Mouse (Mus musculus): ENCODE results near the gene Slc15a4. TPM values are rescaled to one million over a fixed set of nuclear protein-coding genes. Genes with fewer than 3 reads are reported as not detected.
A peak's percentile ranks its signal among the peaks of the same experiment; 100 is the strongest.

Slc15a4 gene
- polyA plus RNA-seq, 1 experiment from 2014 or later = 17.1 TPM

GRCm38 (mm10) chr5:127640359-127640758 lies 7.7 kb upstream of the Slc15a4 start:
- Histone ChIP-seq H3K36me3 (no peaks in the 10 kb centered on the region), H3K4me3 (no peak overlapping the region), H3K4me2 (no peak overlapping the region), H3K27ac (ENCODE audit: poor library complexity, severe bottlenecking) (no peak overlapping the region), H3K9me3 (replicated peaks) (peaks cover 31% of the 10 kb centered on the region), H3K27me3 (replicated peaks) (no peaks in the 10 kb centered on the region), H3K9ac (no peak overlapping the region), H3K4me1 (replicated peaks) (no peaks in the 10 kb centered on the region)
- ATAC-seq (ENCODE audit: insufficient number of reproducible peaks, low FRiP score) = no peak
- WGBS = 82% methylated on average over 3 of the region's 3 CpGs

GRCm38 (mm10) chr5:127639635-127640034 lies 6.9 kb upstream of the Slc15a4 start:
- no peak for ATAC-seq (ENCODE audit: insufficient number of reproducible peaks, low FRiP score)
- no peaks in the 10 kb centered on the region for H3K4me1 ChIP-seq (replicated peaks)
- no peaks in the 10 kb centered on the region for H3K36me3 ChIP-seq
- H3K27ac ChIP-seq (ENCODE audit: poor library complexity, severe bottlenecking) = no peak overlapping the region
- H3K9ac ChIP-seq = no peak overlapping the region
- no peak overlapping the region for H3K4me3 ChIP-seq
- WGBS = 83% methylated on average over 13 of the region's 13 CpGs
- H3K9me3 ChIP-seq (replicated peaks) = peaks cover 27% of the 10 kb centered on the region
- H3K4me2 ChIP-seq = no peak overlapping the region
- no peaks in the 10 kb centered on the region for H3K27me3 ChIP-seq (replicated peaks)

- ATAC-seq (ENCODE audit: insufficient number of reproducible peaks, low FRiP score) = no peak
- no peaks in the 10 kb centered on the region for H3K4me1 ChIP-seq (replicated peaks)
- no peak overlapping the region for H3K9ac ChIP-seq
- no peak overlapping the region for H3K4me3 ChIP-seq
- H3K27ac ChIP-seq (ENCODE audit: poor library complexity, severe bottlenecking) = no peak overlapping the region
- H3K27me3 ChIP-seq (replicated peaks) = no peaks in the 10 kb centered on the region
- H3K4me2 ChIP-seq = no peak overlapping the region
- WGBS = 72% methylated on average over 6 of the region's 6 CpGs
- peaks cover 27% of the 10 kb centered on the region for H3K9me3 ChIP-seq (replicated peaks)
- H3K36me3 ChIP-seq = no peaks in the 10 kb centered on the region
Measured at GRCm38 (mm10) chr5:127639067-127639605, 6.4 kb upstream of the Slc15a4 start.

GRCm38 (mm10) chr5:127638177-127638576 lies 5.5 kb upstream of the Slc15a4 start:
- Histone ChIP-seq H3K27ac (ENCODE audit: poor library complexity, severe bottlenecking) (no peak overlapping the region), H3K4me2 (no peak overlapping the region), H3K4me1 (replicated peaks) (no peaks in the 10 kb centered on the region), H3K9me3 (replicated peaks) (peaks cover 24% of the 10 kb centered on the region), H3K9ac (no peak overlapping the region), H3K4me3 (no peak overlapping the region), H3K27me3 (replicated peaks) (peaks cover 8% of the 10 kb centered on the region), H3K36me3 (no peaks in the 10 kb centered on the region)
- no peak for ATAC-seq (ENCODE audit: insufficient number of reproducible peaks, low FRiP score)
- WGBS = 78% methylated on average over 2 of the region's 2 CpGs

GRCm38 (mm10) chr5:127637622-127638021 lies 4.9 kb upstream of the Slc15a4 start:
- Histone ChIP-seq H3K9ac (no peak overlapping the region), H3K27ac (ENCODE audit: poor library complexity, severe bottlenecking) (no peak overlapping the region), H3K4me2 (no peak overlapping the region), H3K27me3 (replicated peaks) (peaks cover 13% of the 10 kb centered on the region), H3K9me3 (replicated peaks) (peaks cover 20% of the 10 kb centered on the region), H3K4me1 (replicated peaks) (peaks cover 1% of the 10 kb centered on the region; the same call in 1 of the 2 replicates), H3K4me3 (no peak overlapping the region), H3K36me3 (no peaks in the 10 kb centered on the region)
- ATAC-seq (ENCODE audit: insufficient number of reproducible peaks, low FRiP score) = no peak
- 66% methylated on average over 4 of the region's 4 CpGs for WGBS

- H3K36me3 ChIP-seq = no peaks in the 10 kb centered on the region
- 77% methylated on average over 7 of the region's 7 CpGs for WGBS
- no peak overlapping the region for H3K27ac ChIP-seq (ENCODE audit: poor library complexity, severe bottlenecking)
- no peak for ATAC-seq (ENCODE audit: insufficient number of reproducible peaks, low FRiP score)
- no peak overlapping the region for H3K4me2 ChIP-seq
- no peaks in the 10 kb centered on the region for H3K9me3 ChIP-seq (replicated peaks)
- no peak overlapping the region for H3K4me3 ChIP-seq
- H3K27me3 ChIP-seq (replicated peaks) = peaks cover 38% of the 10 kb centered on the region
- H3K9ac ChIP-seq = no peak overlapping the region
- peaks cover 9% of the 10 kb centered on the region for H3K4me1 ChIP-seq (replicated peaks)
Measured at GRCm38 (mm10) chr5:127633666-127634065, 969 bp upstream of the Slc15a4 start.

- no peak for ATAC-seq (ENCODE audit: insufficient number of reproducible peaks, low FRiP score)
- Histone ChIP-seq H3K4me2 (peak overlapping the region; percentile 76; the same call in 1 of the 2 replicates), H3K4me1 (replicated peaks) (peaks cover 9% of the 10 kb centered on the region), H3K9ac (no peak overlapping the region), H3K36me3 (no peaks in the 10 kb centered on the region), H3K27ac (ENCODE audit: poor library complexity, severe bottlenecking) (no peak overlapping the region), H3K27me3 (replicated peaks) (peaks cover 38% of the 10 kb centered on the region), H3K4me3 (peak overlapping the region; percentile 47; the same call in 1 of the 2 replicates), H3K9me3 (replicated peaks) (no peaks in the 10 kb centered on the region)
- 17% methylated on average over 4 of the region's 4 CpGs for WGBS
Measured at GRCm38 (mm10) chr5:127633188-127633587, 491 bp upstream of the Slc15a4 start.

GRCm38 (mm10) chr5:127631671-127632070 lies 1.0 kb downstream of the Slc15a4 start:
- no peak for ATAC-seq (ENCODE audit: insufficient number of reproducible peaks, low FRiP score)

GRCm38 (mm10) chr5:127627242-127627641 lies 5.5 kb downstream of the Slc15a4 start:
- Histone ChIP-seq H3K27ac (ENCODE audit: poor library complexity, severe bottlenecking) (no peak overlapping the region), H3K36me3 (no peaks in the 10 kb centered on the region), H3K27me3 (replicated peaks) (peaks cover 21% of the 10 kb centered on the region), H3K9ac (no peak overlapping the region), H3K9me3 (replicated peaks) (no peaks in the 10 kb centered on the region; the same call in 1 of the 2 replicates), H3K4me2 (no peak overlapping the region), H3K4me1 (replicated peaks) (peaks cover 4% of the 10 kb centered on the region), H3K4me3 (no peak overlapping the region)
- no peak for ATAC-seq (ENCODE audit: insufficient number of reproducible peaks, low FRiP score)
- 79% methylated on average over 12 of the region's 12 CpGs for WGBS

More at GRCm38 (mm10) chr5:127631671-127632070, 1.0 kb downstream of the Slc15a4 start:
- Histone ChIP-seq H3K4me2 (peak overlapping the region; percentile 76), H3K36me3 (no peaks in the 10 kb centered on the region), H3K4me1 (replicated peaks) (peaks cover 9% of the 10 kb centered on the region), H3K4me3 (peak overlapping the region; percentile 47; the same call in 1 of the 2 replicates), H3K27ac (ENCODE audit: poor library complexity, severe bottlenecking) (no peak overlapping the region), H3K27me3 (replicated peaks) (peaks cover 38% of the 10 kb centered on the region), H3K9me3 (replicated peaks) (no peaks in the 10 kb centered on the region), H3K9ac (no peak overlapping the region)
- 9% methylated on average over 5 of the region's 5 CpGs for WGBS

GRCm38 (mm10) chr5:127624427-127625213 lies 8.1 kb downstream of the Slc15a4 start:
- Histone ChIP-seq H3K9ac (no peak overlapping the region), H3K4me2 (no peak overlapping the region), H3K4me1 (replicated peaks) (no peaks in the 10 kb centered on the region), H3K27me3 (replicated peaks) (no peaks in the 10 kb centered on the region), H3K36me3 (no peaks in the 10 kb centered on the region), H3K4me3 (no peak overlapping the region), H3K27ac (ENCODE audit: poor library complexity, severe bottlenecking) (no peak overlapping the region), H3K9me3 (replicated peaks) (no peaks in the 10 kb centered on the region; the same call in 1 of the 2 replicates)
- no peak for ATAC-seq (ENCODE audit: insufficient number of reproducible peaks, low FRiP score)
- 68% methylated on average over 10 of the region's 10 CpGs for WGBS

- H3K4me1 ChIP-seq (replicated peaks) = peaks cover 4% of the 10 kb centered on the region
- H3K36me3 ChIP-seq = no peaks in the 10 kb centered on the region
- no peak overlapping the region for H3K4me3 ChIP-seq
- no peak overlapping the region for H3K4me2 ChIP-seq
- 72% methylated on average over 10 of the region's 10 CpGs for WGBS
- no peak overlapping the region for H3K9ac ChIP-seq
- no peaks in the 10 kb centered on the region; the same call in none of the 2 replicates for H3K9me3 ChIP-seq (replicated peaks)
- no peaks in the 10 kb centered on the region for H3K27me3 ChIP-seq (replicated peaks)
- no peak overlapping the region for H3K27ac ChIP-seq (ENCODE audit: poor library complexity, severe bottlenecking)
- ATAC-seq (ENCODE audit: insufficient number of reproducible peaks, low FRiP score) = no peak
Measured at GRCm38 (mm10) chr5:127621108-127621507, 11.6 kb downstream of the Slc15a4 start.
